Comparison of ENCODE assay signal across 8 mouse cellular contexts in the genomic region with DNA sequence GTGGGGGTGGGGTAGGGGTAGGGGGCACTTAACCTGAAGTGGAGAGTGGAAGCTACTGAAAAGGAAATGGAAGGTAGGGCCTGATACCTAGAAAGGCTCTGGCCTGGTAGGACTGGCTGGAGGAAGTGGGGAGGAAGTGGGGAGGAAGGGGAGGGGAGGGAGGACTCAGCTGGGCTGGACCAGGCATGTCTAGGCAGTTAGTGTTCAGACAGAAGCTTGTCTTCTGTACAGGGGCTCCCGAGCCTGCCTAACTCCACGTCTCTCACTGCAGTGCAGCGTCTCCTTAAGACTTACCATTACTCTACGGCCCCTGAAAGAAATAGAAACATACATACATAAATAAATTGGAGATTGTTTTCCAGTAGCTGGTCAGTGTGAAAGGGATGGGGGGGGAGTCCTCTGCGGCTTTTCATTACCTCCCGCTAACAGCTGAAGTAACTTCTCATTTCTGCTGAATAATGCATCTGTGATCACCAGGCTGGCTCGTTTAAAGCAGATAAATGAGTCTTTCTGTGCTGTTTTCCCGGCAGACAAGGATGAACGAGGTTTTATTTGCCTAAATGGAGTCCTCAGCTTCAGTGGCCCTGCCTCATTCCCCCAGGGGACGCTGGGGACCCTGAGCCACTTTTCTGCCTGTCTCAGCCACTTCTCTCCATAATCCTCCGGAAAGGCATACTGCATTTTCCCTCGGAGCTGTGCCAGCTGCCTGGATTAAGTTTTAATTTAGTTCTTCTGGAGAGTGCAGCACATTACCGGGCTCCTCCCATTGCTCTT. TPM values are rescaled to one million over a fixed set of nuclear protein-coding genes. Genes with fewer than 3 reads are reported as not detected.
DNase-seq lines count a peak whose midpoint lies in the region; ATAC-seq lines count a peak whose summit lies in the region.

No protein-coding gene starts in this region.

- 6% methylated on average over 13 of the region's 13 CpGs for WGBS in embryonic facial prominence, embryonic 15.5 days
- WGBS in kidney, embryonic 15.5 days: 34% methylated on average over 13 of the region's 13 CpGs
- WGBS in midbrain, embryonic 15.5 days: 9% methylated on average over 13 of the region's 13 CpGs

- H3K36me3 ChIP-seq in embryonic facial prominence, embryonic 15.5 days: no peaks in the 10 kb centered on the region
- no peaks in the 10 kb centered on the region for H3K36me3 ChIP-seq in kidney, embryonic 15.5 days
- H3K36me3 ChIP-seq in midbrain, embryonic 15.5 days (replicated peaks): no peaks in the 10 kb centered on the region

- H3K4me1 ChIP-seq in embryonic facial prominence, embryonic 15.5 days: peaks cover 17% of the 10 kb centered on the region
- H3K4me1 ChIP-seq in kidney, embryonic 15.5 days: peaks cover 26% of the 10 kb centered on the region
- peaks cover 29% of the 10 kb centered on the region for H3K4me1 ChIP-seq in midbrain, embryonic 15.5 days

- H3K9me3 ChIP-seq in embryonic facial prominence, embryonic 15.5 days (replicated peaks): no peaks in the 10 kb centered on the region
- no peaks in the 10 kb centered on the region for H3K9me3 ChIP-seq in kidney, embryonic 15.5 days (replicated peaks)
- H3K9me3 ChIP-seq in midbrain, embryonic 15.5 days: no peaks in the 10 kb centered on the region

- H3K27me3 ChIP-seq in embryonic facial prominence, embryonic 15.5 days: no peaks in the 10 kb centered on the region
- no peaks in the 10 kb centered on the region for H3K27me3 ChIP-seq in kidney, embryonic 15.5 days
- H3K27me3 ChIP-seq in midbrain, embryonic 15.5 days (replicated peaks): no peaks in the 10 kb centered on the region

- H3K4me2 ChIP-seq in embryonic facial prominence, embryonic 15.5 days (replicated peaks): peak overlapping the region; percentile 39
- H3K4me2 ChIP-seq in kidney, embryonic 15.5 days: peak overlapping the region; percentile 37; the same call in 1 of the 2 replicates
- peak overlapping the region; percentile 0; the same call in 1 of the 2 replicates for H3K4me2 ChIP-seq in midbrain, embryonic 15.5 days

- ATAC-seq in embryonic facial prominence, embryonic 15.5 days (ENCODE audit: insufficient number of reproducible peaks, low FRiP score, low TSS enrichment, low read depth): no peak
- no peak; the same call in 1 of the 2 replicates for ATAC-seq in kidney, embryonic 15.5 days (replicated peaks; ENCODE audit: low FRiP score)
- peak; percentile 59 for ATAC-seq in midbrain, embryonic 15.5 days (replicated peaks)

- DNase-seq in layer of hippocampus, postnatal 10 days (ENCODE audit: low spot score in 2 of 2): peak; percentile 44 to 48
- DNase-seq in layer of hippocampus, adult 11-12 months (ENCODE audit: low spot score): no peak
- DNase-seq in adrenal gland, adult (ENCODE audit: inconsistent age in 2 of 2, low spot score in 1 of 2): no peak
- no peak for DNase-seq in c-Kit-positive CD71-positive TER-119-positive erythroid progenitor cells, embryonic 14.5 days (ENCODE audit: low spot score)
- no peak for DNase-seq in testis, postnatal 10 days (ENCODE audit: low spot score)

- no peak overlapping the region for H3K9ac ChIP-seq in embryonic facial prominence, embryonic 15.5 days
- no peak overlapping the region for H3K9ac ChIP-seq in kidney, embryonic 15.5 days
- 0 out of 2 replicates have a peak overlapping the region, but pooled peaks have one; percentile 0 for H3K9ac ChIP-seq in midbrain, embryonic 15.5 days

- peak overlapping the region; percentile 75 for H3K27ac ChIP-seq in embryonic facial prominence, embryonic 15.5 days (replicated peaks)
- 0 out of 2 replicates have a peak overlapping the region, but pooled peaks have one; percentile 28 for H3K27ac ChIP-seq in kidney, embryonic 15.5 days
- peak overlapping the region; percentile 66 for H3K27ac ChIP-seq in midbrain, embryonic 15.5 days

- 0 out of 2 replicates have a peak overlapping the region, but pooled peaks have one; percentile 4 for H3K4me3 ChIP-seq in embryonic facial prominence, embryonic 15.5 days (replicated peaks)
- no peak overlapping the region for H3K4me3 ChIP-seq in kidney, embryonic 15.5 days (replicated peaks)
- no peak overlapping the region for H3K4me3 ChIP-seq in midbrain, embryonic 15.5 days

RNA-seq across cellular contexts. Expression of a gene that starts 6.1 kb away (rescaled TPM):
- total RNA-seq in layer of hippocampus, postnatal 10 days (2021): 1 to 10 TPM; 2.2 to 3.6 TPM
- 4.3 and 4.8 TPM in 2 replicates for polyA plus RNA-seq in embryonic facial prominence, embryonic 15.5 days (2015; fragmentation: Nextera tagmentation; extraction: Ambion mirVana)
- 0.27 and 0.37 TPM in 2 replicates for polyA plus RNA-seq in kidney, embryonic 15.5 days (2015; fragmentation: Nextera tagmentation; extraction: Ambion mirVana)
- polyA plus RNA-seq in midbrain, embryonic 15.5 days (2015; fragmentation: Nextera tagmentation; extraction: Ambion mirVana): 1.9 and 2.3 TPM in 2 replicates

Comparison
In these comparisons a context has a peak if more than half of its experiments do, and no peak if none do; other contexts are left out.
1. DNase-seq: peak in layer of hippocampus, postnatal 10 days (2 of 2); none in layer of hippocampus, adult 11-12 months (single experiment), adrenal gland, adult (0 of 2), c-Kit-positive CD71-positive TER-119-positive erythroid progenitor cells, embryonic 14.5 days (single experiment) and testis, postnatal 10 days (single experiment).
2. Peak in every context shown above with its lines, with median percentiles within 50 percentile points of each other: H3K27ac ChIP-seq and H3K4me2 ChIP-seq.